Mouse (Mus musculus): Measurements from ENCODE around the gene Slc16a13.

- TF ChIP-seq HCFC1 (IDR thresholded peaks at IDR 0.05; ENCODE audit: borderline replicate concordance, insufficient read depth, low read length) (no peak), ZNF384 (IDR thresholded peaks at IDR 0.05; ENCODE audit: low read depth, low read length) (no peak)
Observed at GRCm38 (mm10) chr11:70199107-70199506, 21.8 kb downstream of the Slc16a13 start.
